Mouse (Mus musculus): ENCODE measurements at regions not wholly inside any gene's neighbourhood (a gene's known extent, or its start where the extent isn't known, plus 50 kb on each side); places are given as distances from the start of the nearest gene placed in this dataset.

DNA sequence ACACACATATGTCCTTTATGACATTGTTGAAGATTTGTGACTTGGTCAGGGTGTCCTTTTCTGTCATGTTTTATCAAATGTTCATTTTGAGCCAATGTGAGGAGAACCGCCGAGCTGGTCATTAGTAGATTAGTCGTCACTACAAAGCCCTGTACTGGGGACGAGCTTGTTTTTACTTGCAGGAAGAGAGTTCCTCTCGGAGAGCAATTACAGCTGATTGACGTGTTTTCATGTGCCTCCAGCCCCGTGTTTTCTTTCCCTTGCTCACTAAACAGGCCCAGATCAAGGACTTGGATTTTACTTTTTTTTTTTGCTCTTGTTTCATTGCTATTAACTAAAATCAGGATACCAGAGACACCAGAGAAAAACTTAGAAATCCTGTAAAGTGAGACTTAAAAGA is 307.1 kb upstream of the Pkn2 start:
- no peak for DNase-seq (ENCODE audit: low spot score)

DNA sequence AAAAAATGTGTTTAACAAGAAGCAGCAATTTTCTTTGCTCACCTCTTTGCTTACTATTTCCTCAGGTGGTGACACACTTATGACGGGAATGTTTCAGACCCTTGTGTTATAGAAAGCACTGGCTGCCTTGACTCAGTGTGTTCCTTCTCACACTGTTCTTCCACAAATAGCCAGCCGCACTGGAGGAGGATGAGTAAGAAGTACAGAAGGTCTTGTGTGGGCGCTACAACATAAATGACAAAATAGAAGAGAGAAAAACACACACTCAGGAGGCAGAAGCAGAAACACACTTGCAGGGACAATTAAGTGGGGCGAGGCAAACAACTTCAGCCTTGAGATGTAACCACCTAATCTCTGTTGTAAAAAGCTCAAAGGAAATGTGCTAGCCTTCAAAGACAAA is 292.2 kb upstream of the Pkn2 start:
- DNase-seq (ENCODE audit: low spot score) = no peak

DNA sequence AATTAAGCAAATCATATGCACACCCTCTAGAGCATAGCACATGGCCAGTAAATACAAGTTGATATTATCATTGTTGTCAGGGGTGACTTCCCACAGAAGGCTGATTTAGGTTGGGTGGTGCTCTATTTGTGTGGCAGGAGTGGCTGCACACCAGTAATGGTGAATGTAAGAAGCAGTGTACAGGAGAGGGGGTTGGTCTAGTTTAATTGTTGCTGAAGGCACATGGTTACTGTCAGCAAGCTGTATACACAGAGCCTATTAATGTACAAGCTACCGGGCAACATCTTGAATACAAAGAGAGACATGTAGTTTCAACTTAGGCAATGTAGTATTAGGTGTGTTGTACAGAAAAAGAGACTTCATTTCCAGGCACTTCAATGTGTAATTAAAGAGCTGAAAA is 280.6 kb upstream of the Pkn2 start:
- no peak for DNase-seq (ENCODE audit: low spot score)

DNA sequence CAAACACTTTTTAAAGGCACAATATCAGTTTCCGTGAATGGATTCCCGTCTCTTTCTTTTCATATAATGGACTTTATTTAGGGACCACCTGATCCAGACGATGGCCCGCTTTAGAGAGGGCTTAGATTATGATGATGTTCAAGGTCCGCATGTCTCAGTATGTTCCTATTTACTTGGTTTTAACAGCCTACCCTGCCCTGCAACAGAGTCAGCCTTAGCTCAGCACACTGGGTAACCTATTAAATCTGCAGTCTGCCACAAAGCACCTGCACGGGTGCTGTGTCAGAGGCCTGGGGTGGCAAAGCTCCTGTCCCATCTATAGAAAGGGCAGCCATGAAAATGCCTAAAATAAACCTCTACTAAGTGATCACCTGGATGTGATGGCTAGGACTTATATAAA is 280.2 kb upstream of the Pkn2 start:
- DNase-seq (ENCODE audit: low spot score) = no peak

DNA sequence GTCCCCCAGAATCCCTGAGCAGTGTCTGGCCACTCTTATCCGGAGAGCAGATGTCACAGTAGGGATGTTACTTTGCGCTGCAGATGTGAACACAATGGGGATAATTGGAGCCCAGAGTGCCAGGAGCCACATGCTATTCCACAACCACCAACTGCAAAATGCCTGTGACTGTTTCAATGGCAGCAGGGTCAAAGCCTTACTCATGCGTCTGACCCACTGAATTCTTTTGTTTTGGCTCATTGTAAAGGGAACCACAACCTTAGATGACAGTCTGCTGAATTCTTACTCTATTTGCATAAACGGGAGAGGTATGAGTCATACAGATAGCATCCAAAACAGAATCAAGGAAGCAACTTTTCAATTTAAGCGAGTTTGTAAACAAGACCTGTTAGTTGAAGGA is 276.8 kb upstream of the Pkn2 start:
- DNase-seq (ENCODE audit: low spot score) = no peak

DNA sequence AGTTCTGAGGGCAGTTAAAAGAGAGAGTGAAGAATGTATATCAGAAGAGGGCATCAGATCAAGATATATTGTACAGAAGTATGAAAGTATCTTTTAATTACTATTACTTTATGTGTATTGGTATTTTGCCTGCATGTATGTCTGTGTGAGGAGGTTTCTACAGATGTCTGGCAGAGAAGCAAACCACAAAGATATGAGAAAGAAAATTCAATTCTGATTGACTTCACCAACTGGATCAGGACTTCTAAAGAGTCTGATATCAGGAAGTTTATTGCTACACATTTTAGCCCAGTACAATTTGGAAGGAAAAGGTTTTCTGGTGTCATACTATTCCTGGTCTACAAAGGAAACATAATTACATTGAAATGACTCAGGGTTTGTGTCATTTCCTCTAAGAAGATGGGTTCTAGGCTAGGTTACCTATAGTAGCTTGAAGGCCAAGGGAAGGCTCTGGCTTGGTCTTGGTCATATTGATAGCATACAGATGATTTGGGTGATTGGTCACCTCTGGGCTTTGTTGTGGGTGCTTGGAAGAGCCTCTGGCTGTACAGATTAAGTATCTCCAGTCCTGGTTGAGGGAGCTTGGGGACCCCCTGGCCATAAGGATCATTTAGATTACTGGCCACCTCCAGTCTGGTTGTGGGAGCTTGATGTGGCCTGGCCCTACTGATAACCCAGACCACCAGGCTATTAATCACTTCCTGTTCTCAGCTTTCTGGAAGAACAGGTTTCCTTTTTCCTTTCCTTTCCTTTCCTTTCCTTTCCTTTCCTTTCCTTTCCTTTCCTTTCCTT is 275.1 kb upstream of the Pkn2 start:
- no peak for DNase-seq (ENCODE audit: low spot score)

DNA sequence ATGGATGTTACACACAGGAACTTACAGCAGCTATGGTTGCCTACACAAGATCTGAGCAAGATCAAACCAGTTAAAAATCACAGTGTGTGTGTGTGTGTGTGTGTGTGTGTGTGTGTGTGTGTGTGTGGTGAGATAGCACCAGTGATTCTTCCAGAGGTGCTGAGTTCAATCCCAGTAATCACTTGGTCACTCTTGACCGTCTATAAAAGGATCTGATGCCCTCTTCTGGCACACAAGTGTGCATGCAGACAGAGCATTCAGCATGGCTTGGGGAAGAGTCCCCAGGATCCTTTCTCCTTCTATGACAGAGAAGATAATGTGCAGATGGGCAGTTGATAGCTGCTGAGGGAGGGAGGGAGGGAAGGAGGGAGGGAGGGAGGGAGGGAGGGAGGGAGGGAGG is 274.4 kb upstream of the Pkn2 start:
- DNase-seq (ENCODE audit: low spot score) = no peak

DNA sequence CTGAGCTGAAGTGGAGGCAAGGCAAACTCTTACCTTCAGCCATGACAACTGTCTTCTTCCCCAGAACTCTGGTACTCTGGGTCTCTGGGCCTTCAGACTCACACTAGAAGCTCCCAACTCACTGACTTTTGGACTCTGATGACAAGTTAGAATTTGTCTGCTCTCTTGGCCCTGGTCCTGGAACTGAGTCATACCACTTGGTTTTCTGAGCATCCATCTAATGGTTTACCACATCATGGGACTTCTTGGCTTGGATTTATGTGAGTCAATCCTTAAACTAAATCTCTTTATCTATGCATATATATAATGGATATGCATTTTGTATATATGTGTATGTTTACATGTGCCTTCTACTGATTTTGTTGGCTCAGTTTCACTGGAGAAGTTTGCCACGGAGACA is 273.8 kb upstream of the Pkn2 start:
- DNase-seq (ENCODE audit: low spot score) = no peak

DNA sequence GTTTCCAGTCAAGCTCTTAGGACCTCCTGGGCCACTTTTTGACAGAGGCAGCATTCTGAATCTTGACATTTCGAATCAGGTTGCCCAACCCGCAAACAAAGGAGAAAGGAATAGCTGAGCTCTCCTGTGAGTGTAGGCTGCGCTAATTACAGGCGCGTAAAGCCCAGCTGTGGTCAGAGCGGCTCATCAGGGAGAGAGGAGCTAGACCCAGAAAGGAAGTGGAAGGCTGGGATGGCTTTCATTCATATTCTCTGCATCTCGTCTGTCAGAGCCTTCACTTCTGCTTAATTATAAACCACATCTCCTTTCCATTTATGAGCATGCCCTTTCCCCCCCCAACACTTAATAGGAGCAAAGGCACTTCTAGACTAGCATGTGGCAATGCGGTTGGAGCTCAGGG is 265.7 kb upstream of the Pkn2 start:
- DNase-seq (ENCODE audit: low spot score) = no peak

DNA sequence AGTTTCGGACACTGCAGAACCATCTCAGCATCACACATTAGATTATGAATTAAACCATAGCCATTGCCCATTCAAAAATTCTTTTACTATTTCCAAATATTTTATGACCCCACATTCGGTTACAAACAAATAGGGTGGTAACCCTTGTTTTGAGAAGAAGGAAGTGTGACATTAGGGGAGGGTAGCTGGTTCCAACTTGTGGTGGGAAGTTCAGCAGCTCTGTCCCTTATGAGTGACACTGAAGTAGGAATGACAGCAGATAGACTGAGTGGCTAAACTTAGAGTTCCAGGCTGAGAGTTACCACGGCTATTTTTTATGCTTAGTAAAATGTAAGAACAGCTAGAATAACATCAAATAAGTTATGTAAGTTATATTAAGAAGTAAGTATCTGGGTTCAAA is 257.1 kb upstream of the Pkn2 start:
- no peak for DNase-seq (ENCODE audit: low spot score)

DNA sequence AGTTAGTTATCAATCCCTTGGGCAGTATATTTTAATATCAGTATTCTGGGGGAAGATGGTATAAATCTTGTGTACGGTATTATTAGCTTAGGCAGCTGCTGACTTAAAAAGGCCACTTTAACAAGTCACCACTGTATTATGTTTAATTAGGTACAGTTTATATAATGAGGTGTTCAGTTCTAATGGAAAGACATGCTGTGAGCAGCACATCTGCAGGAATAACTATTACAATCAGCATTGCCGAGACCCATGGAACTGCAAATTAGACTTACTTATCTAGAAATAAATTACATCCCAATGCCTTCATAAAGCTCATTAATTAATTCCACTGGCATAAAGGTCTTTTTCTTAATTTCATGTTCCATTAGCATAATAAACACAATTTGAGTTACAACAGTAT is 252.7 kb upstream of the Pkn2 start:
- DNase-seq (ENCODE audit: low spot score) = no peak

DNA sequence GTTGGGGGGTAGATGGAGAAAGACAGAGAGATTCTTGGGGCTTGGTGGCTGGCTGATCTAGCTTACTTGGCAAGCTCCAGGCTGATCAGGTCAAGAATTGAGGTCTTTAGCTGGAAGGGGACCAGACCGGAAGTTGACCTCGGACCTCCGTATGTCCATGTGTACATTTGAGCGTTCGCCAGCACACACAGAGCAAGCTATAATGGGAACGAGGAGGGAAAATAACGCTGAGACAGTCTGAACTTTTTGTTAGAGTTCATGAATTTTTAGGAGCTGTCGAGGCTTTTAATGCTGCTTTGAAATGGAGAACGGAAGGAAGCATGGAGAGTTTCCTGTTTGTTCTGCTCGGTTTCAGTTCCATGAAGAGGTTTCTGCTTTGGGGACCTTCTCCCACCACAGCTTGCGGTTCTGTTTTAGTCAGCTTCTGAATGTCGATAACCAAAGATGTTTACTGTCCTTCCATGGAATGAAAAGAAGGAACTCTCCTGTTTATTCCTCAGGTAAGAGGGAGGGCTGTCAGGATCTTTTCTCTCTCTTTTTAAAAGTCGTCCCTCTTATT is 226.0 kb upstream of the Pkn2 start:
- no peak for DNase-seq (ENCODE audit: low spot score)

DNA sequence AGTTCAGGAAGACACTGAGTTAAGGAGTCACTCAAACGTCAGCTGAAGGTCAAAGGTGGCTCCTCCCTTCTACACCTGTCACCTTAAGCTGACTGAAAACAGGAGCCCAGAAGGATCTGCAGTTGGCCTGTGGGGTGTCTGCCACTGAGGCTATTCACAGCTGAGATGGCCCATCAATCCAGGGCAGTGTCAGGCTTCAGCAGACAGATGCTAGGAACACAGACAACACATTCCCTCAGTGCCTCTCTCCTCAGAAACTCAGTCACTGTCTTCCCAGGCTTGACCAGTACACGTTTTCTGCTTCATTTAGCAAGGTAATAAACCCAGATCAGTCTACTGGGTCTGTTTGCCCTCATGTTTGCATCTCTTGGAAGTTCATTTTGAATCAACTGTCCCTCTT is 222.9 kb upstream of the Pkn2 start:
- no peak for DNase-seq (ENCODE audit: low spot score)

DNA sequence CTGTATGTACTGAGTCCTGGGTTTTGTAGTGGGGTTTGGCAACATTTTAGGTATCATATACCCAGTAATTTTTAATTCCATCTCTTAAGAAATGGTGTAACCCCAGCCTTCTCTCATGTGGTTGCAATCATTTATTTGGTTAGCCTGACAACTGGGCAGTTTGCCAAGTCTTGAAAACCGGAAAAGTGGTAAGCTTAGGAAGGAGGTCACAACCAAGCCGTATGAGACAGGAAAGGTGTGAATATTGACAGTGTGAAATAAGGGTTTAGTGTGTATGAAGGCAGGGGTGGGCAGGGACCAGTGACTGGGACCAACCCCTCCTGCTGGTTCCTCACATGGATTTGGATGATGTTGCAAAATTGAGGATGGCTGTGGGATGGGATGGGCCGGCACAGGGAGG is 221.5 kb upstream of the Pkn2 start:
- no peak for DNase-seq (ENCODE audit: low spot score)

DNA sequence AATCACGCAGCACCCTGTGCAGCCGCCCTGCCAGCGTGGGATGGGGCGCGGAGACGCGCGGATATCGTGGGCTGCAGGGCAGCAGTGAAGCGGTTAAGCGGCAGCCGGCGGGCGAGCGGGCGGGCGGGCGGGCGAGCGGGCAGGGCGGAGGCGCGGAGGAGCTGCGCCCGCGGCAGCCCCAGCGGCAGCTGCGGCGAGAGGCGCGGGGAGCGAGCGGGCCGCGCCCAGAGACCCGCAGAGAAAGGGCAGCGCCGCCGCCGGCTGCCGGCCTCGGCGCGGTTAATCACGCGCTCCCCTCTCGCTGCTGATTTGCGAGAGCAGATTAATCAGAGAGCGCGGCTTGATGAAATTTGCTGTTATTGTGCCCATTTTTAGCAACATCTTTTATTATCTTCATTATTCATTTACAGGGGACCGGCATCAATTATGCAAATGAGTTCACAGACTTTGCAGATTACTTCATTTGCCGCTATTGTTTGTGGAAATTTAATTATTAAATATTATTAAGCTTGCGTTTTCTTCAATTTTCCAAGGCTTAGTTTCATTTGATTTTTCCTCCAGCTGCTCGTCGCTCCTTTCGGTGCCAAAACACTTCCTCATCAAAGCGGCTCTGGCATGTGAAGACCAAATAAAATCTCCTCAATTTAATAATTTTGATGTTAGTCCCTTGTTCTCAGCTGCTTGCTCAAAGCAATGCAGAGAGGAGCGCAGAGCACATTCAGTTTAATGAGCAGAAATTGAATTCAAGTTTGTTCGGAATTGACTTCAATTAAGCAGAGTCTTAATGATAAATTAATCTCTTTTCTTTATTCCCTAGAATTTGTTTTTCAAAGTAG is 219.2 kb upstream of the Pkn2 start:
- DNase-seq (ENCODE audit: low spot score) = peak; percentile 45

DNA sequence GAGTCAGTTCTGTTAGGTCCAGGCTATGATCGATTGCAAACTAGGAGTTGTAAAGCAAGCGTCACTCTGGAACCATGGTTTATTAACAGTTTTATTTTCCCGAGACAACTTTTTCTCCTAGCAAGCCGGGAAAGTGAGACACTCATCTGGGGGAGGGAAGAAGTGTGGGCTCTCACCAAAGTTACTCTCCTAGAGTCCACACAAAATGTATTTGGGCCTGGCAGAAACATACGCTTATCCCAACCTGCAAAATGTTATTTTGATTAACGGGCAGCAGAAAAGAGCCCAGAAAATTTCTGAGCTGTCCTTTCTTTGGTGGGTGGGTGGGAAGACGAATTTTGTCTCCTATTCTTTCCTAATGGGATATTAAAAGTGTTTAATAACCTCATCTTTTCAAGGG is 218.4 kb upstream of the Pkn2 start:
- DNase-seq (ENCODE audit: low spot score) = no peak

DNA sequence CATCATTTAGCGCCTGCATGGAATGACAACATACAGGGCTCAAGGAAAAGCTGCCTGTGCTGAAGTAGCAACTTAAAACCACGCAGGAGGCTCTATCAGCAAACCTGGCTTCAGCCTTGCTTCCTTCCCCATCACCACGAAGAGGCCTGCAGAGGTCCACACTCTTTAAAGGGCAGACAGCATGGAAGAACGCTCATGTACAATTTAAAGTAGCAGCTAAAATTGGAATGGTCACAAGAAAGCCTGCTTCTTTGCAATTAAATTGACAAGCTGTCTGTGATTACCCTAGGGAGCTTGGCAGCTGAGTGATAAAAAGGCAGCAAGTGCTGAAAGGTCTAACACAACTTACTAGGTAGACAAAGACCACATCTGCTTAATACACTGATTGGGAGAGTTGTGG is 210.4 kb upstream of the Pkn2 start:
- DNase-seq (ENCODE audit: low spot score) = no peak

DNA sequence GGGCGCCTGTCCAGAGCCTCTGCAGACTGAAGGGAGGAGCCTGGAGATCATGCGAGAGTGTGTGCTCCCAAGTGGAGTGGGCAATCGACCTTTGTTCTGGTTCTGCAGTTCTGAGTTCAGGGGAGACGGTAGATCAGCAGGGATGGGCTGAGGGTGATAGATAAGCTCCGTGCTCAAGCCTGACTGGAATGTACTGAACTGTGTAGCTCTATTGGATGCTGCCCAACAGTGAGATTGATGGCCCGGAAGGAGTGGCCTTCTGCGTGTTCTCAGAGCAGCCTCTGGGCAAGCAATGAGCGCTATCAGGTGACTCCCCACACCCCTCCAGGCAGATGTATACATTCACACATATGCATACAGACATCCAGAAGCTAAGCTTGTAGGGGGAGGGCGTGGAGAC is 209.1 kb upstream of the Pkn2 start:
- DNase-seq (ENCODE audit: low spot score) = no peak

DNA sequence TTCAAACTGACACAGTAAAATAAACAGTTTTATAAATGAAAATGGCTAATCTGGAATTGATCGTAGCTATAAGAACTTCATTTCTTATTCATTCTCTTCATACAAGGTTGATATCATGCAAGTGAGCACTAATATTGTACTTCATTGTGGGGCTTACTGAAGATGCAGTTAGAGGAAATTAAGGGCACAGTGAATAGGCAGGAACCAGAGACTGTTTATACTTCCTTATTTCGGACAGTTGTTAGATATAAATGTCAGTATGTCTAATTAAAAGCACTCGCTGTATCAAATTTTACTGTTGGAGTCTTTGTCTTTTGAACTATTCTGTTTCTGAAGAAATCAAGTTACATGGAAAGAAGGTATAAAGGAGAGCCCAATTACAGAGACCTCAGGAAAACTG is 208.5 kb upstream of the Pkn2 start:
- no peak for DNase-seq (ENCODE audit: low spot score)

DNA sequence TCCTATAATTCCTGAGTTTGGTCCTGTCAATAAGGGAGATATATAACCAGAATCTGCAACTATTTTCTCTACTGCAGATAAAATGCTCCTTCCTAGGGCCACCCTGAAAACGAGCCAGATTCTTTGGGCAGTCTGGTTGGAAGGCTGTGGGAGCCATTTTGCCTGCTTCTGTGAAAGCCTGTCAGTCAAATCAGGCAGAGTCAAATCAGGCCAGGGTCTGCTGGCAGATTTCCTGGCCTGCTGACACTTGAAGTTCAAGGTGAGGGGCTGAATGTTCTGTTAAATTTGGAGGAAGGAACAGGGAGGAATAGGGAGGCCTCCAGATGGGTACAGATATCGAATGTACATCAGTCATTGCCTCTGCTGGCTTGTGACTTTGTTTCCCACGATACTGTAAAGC is 206.0 kb upstream of the Pkn2 start:
- no peak for DNase-seq (ENCODE audit: low spot score)

DNA sequence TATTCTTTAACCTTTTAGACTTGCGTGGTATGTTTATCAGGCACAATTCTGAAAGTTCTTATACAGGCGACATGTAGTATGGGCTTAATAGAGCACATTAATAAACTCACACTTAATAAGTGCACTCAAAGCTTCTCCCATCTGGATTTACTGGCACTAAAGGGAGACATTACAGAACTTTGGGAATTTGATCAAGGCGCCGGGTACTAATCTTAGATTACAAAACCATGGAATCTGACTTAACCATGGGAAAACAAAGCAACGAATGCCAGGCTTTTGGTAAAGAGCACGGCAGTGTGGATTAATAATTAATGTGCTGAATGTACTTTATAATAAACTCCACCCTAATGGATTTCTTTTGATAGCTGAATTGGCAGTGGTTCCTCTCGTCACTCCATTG is 196.5 kb upstream of the Pkn2 start:
- no peak for DNase-seq (ENCODE audit: low spot score)

DNA sequence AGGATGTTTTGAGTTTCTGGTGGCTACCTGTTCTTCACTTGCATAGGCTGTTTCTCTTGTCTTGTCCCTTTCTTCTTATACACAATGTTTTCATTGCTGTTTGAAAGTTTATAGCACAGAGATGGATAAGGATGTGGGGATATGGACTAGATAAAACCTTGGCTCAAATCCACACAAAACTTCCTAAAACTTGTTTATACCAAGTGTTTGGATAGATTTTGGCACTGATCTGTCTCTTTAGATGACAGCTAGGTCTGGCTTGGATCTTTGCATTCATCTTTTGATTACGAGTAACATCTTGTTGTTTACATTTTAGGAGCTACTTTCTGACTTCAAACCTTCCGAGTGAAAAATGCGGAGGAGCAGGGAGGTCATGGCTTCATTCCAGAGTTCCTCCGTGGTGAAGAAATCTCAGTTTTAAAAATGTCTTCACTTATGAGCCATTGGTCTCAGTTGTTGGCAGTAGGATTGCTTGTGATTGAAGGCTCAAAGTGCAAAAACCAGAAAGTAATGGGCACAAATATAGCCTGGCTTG is 190.1 kb upstream of the Pkn2 start:
- DNase-seq (ENCODE audit: low spot score) = no peak

DNA sequence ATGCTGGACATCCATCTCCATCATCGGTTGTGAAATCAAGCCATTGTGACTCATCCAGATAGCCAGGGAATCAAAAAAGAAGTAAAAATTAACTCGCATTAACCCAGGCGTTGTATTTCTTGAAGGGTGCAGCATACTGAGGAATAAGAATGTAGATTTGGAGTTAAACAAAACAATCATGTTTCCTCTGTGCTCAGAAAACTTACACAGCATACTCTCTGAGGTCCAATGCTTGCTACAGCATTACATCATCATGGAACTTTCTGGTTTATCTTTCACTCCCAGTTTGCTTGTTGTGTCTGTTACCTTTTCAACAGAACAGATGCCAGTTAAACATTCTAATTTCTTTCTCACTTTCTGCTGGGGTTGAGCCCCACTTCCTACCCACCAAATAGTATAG is 173.1 kb upstream of the Pkn2 start:
- no peak for DNase-seq (ENCODE audit: low spot score)
